Mouse (Mus musculus) MEL (cell line): ENCODE results near the gene Slc4a11. TPM values are rescaled to one million over a fixed set of nuclear protein-coding genes. Genes with fewer than 3 reads are reported as not detected.

Source experiments
- DNase-seq: peaks from one replicate; pipeline ENCODE4 v3.0.0; 2011; ENCODE audit warnings: low read depth, low spot score
- H3K27ac ChIP-seq: 2 replicates; pipeline ENCODE4 v1.5.1; 2012; ENCODE audit warnings: low read depth, mild to moderate bottlenecking, control low read depth, low read length, moderate library complexity; ENCODE audit not compliant: control insufficient read depth
- H3K27me3 ChIP-seq, 2 experiments: fragments of 150-350 bp in 1 of 2; sonication (generic) in 1 of 2; 2 replicates each; pipeline ENCODE4 v1.6.1; 2012; ENCODE audit warnings: low read length in 2 of 2, mild to moderate bottlenecking in 2 of 2, improper control_type of control experiment in 1 of 2, moderate library complexity in 1 of 2; ENCODE audit not compliant: insufficient read depth in 2 of 2, control insufficient read depth in 1 of 2
- H3K36me3 ChIP-seq, 2 experiments: 2 replicates each; pipeline ENCODE4 v1.6.1; 2012 to 2014; ENCODE audit warnings: low read length in 2 of 2, improper control_type of control experiment in 1 of 2, inconsistent platforms in 1 of 2, mild to moderate bottlenecking in 1 of 2; ENCODE audit not compliant: insufficient read depth in 2 of 2, control insufficient read depth in 1 of 2
- H3K4me1 ChIP-seq, 2 experiments: fragments of 150-350 bp in 1 of 2; sonication (generic) in 1 of 2; 2 replicates each; pipeline ENCODE4 v1.6.1; 2012; ENCODE audit warnings: low read length in 2 of 2, improper control_type of control experiment in 1 of 2, mild to moderate bottlenecking in 1 of 2; ENCODE audit not compliant: insufficient read depth in 2 of 2, control insufficient read depth in 1 of 2
- H3K4me3 ChIP-seq, 2 experiments: fragments of 150-350 bp in 1 of 2; sonication (generic) in 1 of 2; 2 replicates each; pipeline ENCODE4 v1.5.1; 2012; ENCODE audit warnings: low read depth in 2 of 2, low read length in 2 of 2, mild to moderate bottlenecking in 2 of 2, moderate library complexity in 2 of 2, control low read depth in 1 of 2, improper control_type of control experiment in 1 of 2; ENCODE audit not compliant: control insufficient read depth in 1 of 2, insufficient read depth in 1 of 2
- H3K79me2 ChIP-seq: 2 replicates; pipeline ENCODE4 v1.6.1; 2012; ENCODE audit warnings: mild to moderate bottlenecking, low read length, moderate library complexity; ENCODE audit not compliant: control insufficient read depth, poor library complexity, insufficient read depth
- H3K9ac ChIP-seq: 2 replicates; pipeline ENCODE4 v1.6.1; 2012; ENCODE audit warnings: low read depth, mild to moderate bottlenecking, control low read depth, low read length, moderate library complexity; ENCODE audit not compliant: control insufficient read depth, poor library complexity, severe bottlenecking
- H3K9me3 ChIP-seq: fragments of 150-350 bp; sonication (generic); replicated peaks from 2 replicates; pipeline ENCODE4 v1.6.1; 2012; ENCODE audit warnings: mild to moderate bottlenecking, low read length, improper control_type of control experiment, moderate library complexity; ENCODE audit not compliant: insufficient read depth
- BHLHE40 ChIP-seq: IDR thresholded peaks from 2 replicates; pipeline ENCODE4 v1.6.1; 2012; ENCODE audit warnings: low read depth, mild to moderate bottlenecking, inconsistent platforms, low read length, improper control_type of control experiment, borderline replicate concordance
- CHD1 ChIP-seq: IDR thresholded peaks from 2 replicates; pipeline ENCODE4 v1.6.1; 2012; ENCODE audit warnings: low read depth, mild to moderate bottlenecking, inconsistent platforms, low read length, improper control_type of control experiment
- E2F4 ChIP-seq: IDR thresholded peaks from 2 replicates; pipeline ENCODE4 v1.6.1; 2011; ENCODE audit warnings: low read depth, low read length, improper control_type of control experiment, borderline replicate concordance
- GABPA ChIP-seq: IDR thresholded peaks from 2 replicates; pipeline ENCODE4 v1.6.1; 2012; ENCODE audit warnings: low read depth, mild to moderate bottlenecking, inconsistent platforms, low read length, improper control_type of control experiment, moderate library complexity
- HCFC1 ChIP-seq: IDR thresholded peaks from 2 replicates; pipeline ENCODE4 v1.6.1; 2012; ENCODE audit warnings: low read depth, mild to moderate bottlenecking, inconsistent platforms, low read length, improper control_type of control experiment, moderate library complexity
- KAT2A ChIP-seq: conservative IDR thresholded peaks from 2 replicates; pipeline ENCODE4 v1.6.1; 2012; ENCODE audit warnings: low read depth, low read length, improper control_type of control experiment, inconsistent platforms
- MAZ ChIP-seq: IDR thresholded peaks from 2 replicates; pipeline ENCODE4 v1.6.1; 2012; ENCODE audit warnings: low read depth, mild to moderate bottlenecking, inconsistent platforms, low read length, improper control_type of control experiment
- MEF2A ChIP-seq: IDR thresholded peaks from 2 replicates; pipeline ENCODE4 v1.6.1; 2014; ENCODE audit warnings: low read depth, mild to moderate bottlenecking, inconsistent platforms, low read length, improper control_type of control experiment; ENCODE audit not compliant: poor library complexity, insufficient replicate concordance, severe bottlenecking; ENCODE audit errors: extremely low read depth
- MXI1 ChIP-seq: IDR thresholded peaks from 2 replicates; pipeline ENCODE4 v1.6.1; 2011; ENCODE audit warnings: mild to moderate bottlenecking, low read depth, low read length, improper control_type of control experiment
- MYB ChIP-seq: IDR thresholded peaks from 2 replicates; pipeline ENCODE4 v1.6.1; 2011; ENCODE audit warnings: mild to moderate bottlenecking, low read depth, low read length, improper control_type of control experiment
- MYC ChIP-seq: IDR thresholded peaks from 2 replicates; pipeline ENCODE4 v1.6.1; 2011; ENCODE audit warnings: low read depth, mild to moderate bottlenecking, low read length, improper control_type of control experiment, moderate library complexity
- NELFE ChIP-seq: IDR thresholded peaks from 2 replicates; pipeline ENCODE4 v1.6.1; 2011; ENCODE audit warnings: low read depth, low read length, improper control_type of control experiment
- NRF1 ChIP-seq: IDR thresholded peaks from 2 replicates; pipeline ENCODE4 v1.6.1; 2014; ENCODE audit warnings: low read depth, mild to moderate bottlenecking, inconsistent platforms, low read length, improper control_type of control experiment, moderate library complexity; ENCODE audit not compliant: poor library complexity, insufficient read depth, severe bottlenecking
- POLR2A ChIP-seq, 2 experiments: IDR thresholded peaks; 2 replicates each; pipeline ENCODE4 v1.6.1; 2011 to 2012; ENCODE audit warnings: low read length in 2 of 2, mild to moderate bottlenecking in 2 of 2, control low read depth in 1 of 2, improper control_type of control experiment in 1 of 2, low read depth in 1 of 2, moderate library complexity in 1 of 2; ENCODE audit not compliant: control insufficient read depth in 1 of 2, insufficient read depth in 1 of 2, poor library complexity in 1 of 2
- SIN3A ChIP-seq: IDR thresholded peaks from 2 replicates; pipeline ENCODE4 v1.6.1; 2012; ENCODE audit warnings: low read length, improper control_type of control experiment, inconsistent platforms
- TAL1 ChIP-seq: IDR thresholded peaks from 2 replicates; pipeline ENCODE4 v1.6.1; 2012; ENCODE audit warnings: mild to moderate bottlenecking, inconsistent platforms, low read length, moderate library complexity, mixed read lengths
- TBP ChIP-seq: IDR thresholded peaks from 2 replicates; pipeline ENCODE4 v1.8.0; 2011; ENCODE audit warnings: low read depth, low read length, improper control_type of control experiment
- TCF12 ChIP-seq: IDR thresholded peaks from 2 replicates; pipeline ENCODE4 v1.6.1; 2014; ENCODE audit warnings: low read depth, mild to moderate bottlenecking, inconsistent platforms, low read length, improper control_type of control experiment, moderate library complexity
- ZKSCAN1 ChIP-seq: IDR thresholded peaks from 2 replicates; pipeline ENCODE4 v1.6.1; 2012; ENCODE audit warnings: low read depth, mild to moderate bottlenecking, inconsistent platforms, low read length, improper control_type of control experiment, moderate library complexity
- ZMIZ1 ChIP-seq: IDR thresholded peaks from 2 replicates; pipeline ENCODE4 v1.6.1; 2012; ENCODE audit warnings: low read depth, mild to moderate bottlenecking, inconsistent platforms, low read length, improper control_type of control experiment, moderate library complexity
- ZNF384 ChIP-seq: IDR thresholded peaks from 2 replicates; pipeline ENCODE4 v1.6.1; 2012; ENCODE audit warnings: low read depth, mild to moderate bottlenecking, inconsistent platforms, low read length, improper control_type of control experiment
- polyA plus RNA-seq, 2 experiments: library from polyadenylated mRNA; stranded (reverse) in 1 of 2; unstranded in 1 of 2; fragments of >175 nt in 1 of 2; fragments of >200 nt in 1 of 2; gene quantifications; 2 replicates each; pipeline versions ENCODE4 v1.2.1 to v1.2.4; 2012; ENCODE audit warnings: low replicate concordance in 2 of 2, low read depth in 1 of 2; ENCODE audit not compliant: insufficient read length in 2 of 2, insufficient read depth in 1 of 2, missing spikeins in 1 of 2
- total RNA-seq: library from RNA; depleted of rRNA; stranded (reverse); fragments of 300-350 nt; gene quantifications from 2 replicates; pipeline ENCODE4 v1.2.3, GENCODE M21; 2012

Gene Slc4a11
- total and polyA plus RNA-seq, 3 experiments: 0.31 to 1.6 TPM; not detected in 1

GRCm38 (mm10) chr2:130645198-130645597, 52.1 kb downstream of the Slc4a11 start:
- Histone ChIP-seq H3K36me3 (peaks cover 0 to 6% of the 10 kb centered on the region in 2 experiments; a peak in 2 of 4 replicates), H3K9ac (no peak overlapping the region), H3K4me3 (no peak overlapping the region), H3K27ac (no peak overlapping the region), H3K4me1 (peaks cover 0 to 8% of the 10 kb centered on the region in 2 experiments; a peak in 3 of 4 replicates), H3K27me3 (no peaks in the 10 kb centered on the region), H3K79me2 (no peaks in the 10 kb centered on the region), H3K9me3 (no peaks in the 10 kb centered on the region)
- no peak for TF ChIP-seq MEF2A
- TF ChIP-seq ZMIZ1: no peak
- no peak for TF ChIP-seq MYC
- TF ChIP-seq ZKSCAN1: no peak
- TF ChIP-seq TAL1: no peak
- TF ChIP-seq HCFC1: no peak
- no peak for TF ChIP-seq SIN3A
- no peak for TF ChIP-seq NRF1
- no peak for TF ChIP-seq TCF12
- no peak for TF ChIP-seq MXI1
- no peak for TF ChIP-seq ZNF384
- TF ChIP-seq E2F4: no peak
- TF ChIP-seq KAT2A: no peak
- no peak for TF ChIP-seq BHLHE40
- no peak for TF ChIP-seq CHD1
- no peak for TF ChIP-seq TBP
- no peak for DNase-seq

GRCm38 (mm10) chr2:130642684-130643369, 54.5 kb downstream of the Slc4a11 start, which contains the start of gene Lzts3:
TSS of gene Lzts3 (minus strand) at chr2:130642803.
- peak; percentile 88 for DNase-seq
- TF ChIP-seq NELFE (peak; percentile 55), MYB (no peak), POLR2A (IDR thresholded peaks at IDR 0.05; ENCODE audit: control insufficient read depth in 1 of 2, insufficient read depth in 1 of 2, low read depth in 1 of 2, low read length in 2 of 2, poor library complexity in 1 of 2) (peak; percentile 30 to 63; a peak in 2 of 4 replicates), ZMIZ1 (peak; percentile 49; the same call in 1 of the 2 replicates), NRF1 (0 out of 2 replicates have a peak, but pooled peaks have one; percentile 26), TBP (0 out of 2 replicates have a peak, but pooled peaks have one; percentile 20), SIN3A (peak; percentile 55; the same call in 1 of the 2 replicates), GABPA (no peak), HCFC1 (peak; percentile 49; the same call in 1 of the 2 replicates), MAZ (peak; percentile 52; the same call in 1 of the 2 replicates), MXI1 (no peak), TCF12 (peak; percentile 4; the same call in 1 of the 2 replicates), MEF2A (no peak), E2F4 (no peak)
- H3K9ac ChIP-seq: peak within 1 kb of the TSS; percentile 81
- H3K9me3 ChIP-seq: no peaks in the 10 kb centered on the region
- no peak within 1 kb of the TSS for H3K27ac ChIP-seq
- peaks cover 0 to 6% of the 10 kb centered on the region in 2 experiments; a peak in 2 of 4 replicates for H3K36me3 ChIP-seq
- H3K79me2 ChIP-seq: no peaks in the 10 kb centered on the region
- peak within 1 kb of the TSS; percentile 66 to 84 for H3K4me3 ChIP-seq
- H3K4me1 ChIP-seq: peaks cover 0 to 8% of the 10 kb centered on the region in 2 experiments; a peak in 3 of 4 replicates
- H3K27me3 ChIP-seq: no peaks in the 10 kb centered on the region
